Mouse (Mus musculus): Measurements from ENCODE around the gene Xlr5c. TPM values are rescaled to one million over a fixed set of nuclear protein-coding genes. Genes with fewer than 3 reads are reported as not detected.
"Not testable (repeated sequence)": the region's sequence is repeated elsewhere in the genome, so short reads cannot be mapped to it uniquely, and the experiment has no call there.

Gene Xlr5c
- polyA plus RNA-seq, 1 experiment from 2014 or later = not detected

DNA sequence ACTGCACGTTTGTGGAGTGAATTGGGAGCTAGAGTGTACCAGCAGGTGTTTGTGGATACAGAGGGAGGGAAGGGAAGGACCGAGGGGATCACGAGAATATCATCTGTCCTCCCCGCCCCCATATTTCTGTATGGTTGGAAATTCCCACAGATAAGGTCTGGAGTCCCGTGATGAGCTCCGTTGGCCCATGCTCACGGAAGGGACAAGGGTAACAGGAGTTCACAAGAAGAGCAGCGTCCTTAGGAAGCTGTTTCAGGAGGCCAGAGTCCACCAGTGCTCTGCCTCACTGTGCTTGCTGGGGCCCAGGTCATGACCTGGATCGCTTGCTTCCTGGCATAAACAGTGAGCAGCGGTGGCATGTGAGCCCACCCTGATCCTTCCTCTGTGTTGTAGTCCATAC lies 3.0 kb upstream of the Xlr5c start:
- not testable (repeated sequence) for H3K27ac ChIP-seq (ENCODE audit: low read length); H3K4me2 ChIP-seq (ENCODE audit: low read depth, low read length); H3K9me3 ChIP-seq (replicated peaks; ENCODE audit: control insufficient read depth, low read length); H3K27me3 ChIP-seq (ENCODE audit: control insufficient read depth, insufficient read depth, low read length); ATAC-seq (replicated peaks; ENCODE audit: extremely low read depth, insufficient read depth, low FRiP score); H3K4me3 ChIP-seq (ENCODE audit: low read length); H3K4me1 ChIP-seq (ENCODE audit: control insufficient read depth, insufficient read depth, low read length); H3K36me3 ChIP-seq (ENCODE audit: control insufficient read depth, insufficient read depth); H3K9ac ChIP-seq (ENCODE audit: low read length)
- WGBS = 45% methylated on average over 6 of the region's 10 CpGs

DNA sequence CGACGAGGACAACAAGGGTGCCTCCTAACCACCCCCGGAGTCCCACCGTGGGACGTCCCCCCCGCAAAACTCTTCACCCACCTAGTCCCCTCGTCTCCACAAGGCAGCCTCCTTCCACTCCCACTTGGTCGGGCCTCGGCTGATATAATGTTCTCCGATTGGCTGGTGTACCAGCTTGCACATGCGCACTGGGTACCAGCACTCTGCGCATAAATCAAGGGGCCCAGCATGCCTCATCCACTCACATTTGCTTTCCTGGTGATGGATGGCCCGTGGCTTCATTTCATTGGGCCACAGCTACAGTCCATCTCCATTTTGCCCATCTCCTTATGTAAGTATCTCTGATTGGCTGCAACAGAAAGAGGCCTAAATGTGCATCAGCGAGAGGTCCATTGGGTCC lies 27.5 kb downstream of the Xlr5c start, which contains the start of gene Xlr3c:
Xlr3c (minus strand) TSS at position 121 of the 400 bp plus-strand sequence.
- H3K36me3 ChIP-seq (ENCODE audit: control insufficient read depth, insufficient read depth); H3K4me1 ChIP-seq (ENCODE audit: control insufficient read depth, insufficient read depth, low read length); ATAC-seq (replicated peaks; ENCODE audit: extremely low read depth, insufficient read depth, low FRiP score); H3K9me3 ChIP-seq (replicated peaks; ENCODE audit: control insufficient read depth, low read length); H3K27ac ChIP-seq (ENCODE audit: low read length); H3K4me3 ChIP-seq (ENCODE audit: low read length); H3K9ac ChIP-seq (ENCODE audit: low read length); H3K4me2 ChIP-seq (ENCODE audit: low read depth, low read length); H3K27me3 ChIP-seq (ENCODE audit: control insufficient read depth, insufficient read depth, low read length): not testable (repeated sequence)
- 81% methylated on average over 14 of the region's 14 CpGs for WGBS

DNA sequence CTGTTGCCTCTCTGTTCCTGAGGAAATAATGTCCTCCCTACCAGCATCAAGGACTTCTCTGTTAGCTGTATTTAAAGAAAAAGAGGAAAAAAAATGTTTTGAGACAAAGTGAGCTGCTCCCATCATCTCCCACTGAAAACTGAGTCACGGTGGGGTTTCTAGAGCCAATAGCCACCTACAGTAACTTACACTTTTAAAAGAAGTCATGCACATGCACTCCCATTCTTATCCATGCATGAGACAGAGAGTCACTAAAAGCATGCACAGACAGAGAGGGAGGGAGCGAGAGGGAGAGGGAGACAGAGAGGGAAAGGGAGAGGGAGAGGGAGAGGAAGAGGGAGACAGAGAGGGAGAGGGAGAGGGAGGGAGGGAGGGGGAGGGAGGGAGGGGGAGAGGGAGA lies 30.3 kb downstream of the Xlr5c start:
- H3K4me3 ChIP-seq (ENCODE audit: low read length); H3K27ac ChIP-seq (ENCODE audit: low read length); H3K4me2 ChIP-seq (ENCODE audit: low read depth, low read length); H3K27me3 ChIP-seq (ENCODE audit: control insufficient read depth, insufficient read depth, low read length); ATAC-seq (replicated peaks; ENCODE audit: extremely low read depth, insufficient read depth, low FRiP score); H3K9me3 ChIP-seq (replicated peaks; ENCODE audit: control insufficient read depth, low read length); H3K4me1 ChIP-seq (ENCODE audit: control insufficient read depth, insufficient read depth, low read length); H3K36me3 ChIP-seq (ENCODE audit: control insufficient read depth, insufficient read depth); H3K9ac ChIP-seq (ENCODE audit: low read length): not testable (repeated sequence)
- 87% methylated on average over 1 of the region's 2 CpGs for WGBS

DNA sequence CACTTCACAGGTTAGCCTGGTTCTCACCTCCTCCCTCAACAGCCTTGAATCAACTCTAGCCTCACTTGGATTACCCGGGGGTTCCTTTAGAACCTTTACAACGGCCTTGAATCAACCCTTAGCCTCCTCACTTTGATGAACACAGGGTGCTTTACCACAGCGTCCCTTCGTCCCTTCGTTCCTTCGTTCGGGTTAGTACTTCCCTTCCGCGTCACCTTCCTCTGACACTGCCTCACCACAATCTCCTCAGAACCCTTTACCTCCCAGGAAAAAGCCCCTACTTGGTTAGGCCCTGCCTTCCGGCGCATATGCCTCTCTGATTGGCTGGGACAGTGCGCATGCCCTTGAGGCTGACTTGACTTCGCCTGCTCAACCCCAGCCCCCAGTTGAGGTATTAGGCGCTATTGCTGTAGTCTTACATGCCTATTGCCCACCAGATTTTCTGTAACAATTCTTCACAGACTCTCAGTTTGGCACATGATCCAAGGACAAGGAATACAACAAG lies 49.9 kb downstream of the Xlr5c start, which contains the start of gene Xlr4c:
Xlr4c (minus strand) TSS at position 310 of the 505 bp plus-strand sequence.
- WGBS = 73% methylated on average over 14 of the region's 14 CpGs
- not testable (repeated sequence) for H3K4me3 ChIP-seq (ENCODE audit: low read length); H3K27ac ChIP-seq (ENCODE audit: low read length); H3K27me3 ChIP-seq (ENCODE audit: control insufficient read depth, insufficient read depth, low read length); H3K9ac ChIP-seq (ENCODE audit: low read length); H3K4me2 ChIP-seq (ENCODE audit: low read depth, low read length); H3K4me1 ChIP-seq (ENCODE audit: control insufficient read depth, insufficient read depth, low read length); H3K36me3 ChIP-seq (ENCODE audit: control insufficient read depth, insufficient read depth); H3K9me3 ChIP-seq (replicated peaks; ENCODE audit: control insufficient read depth, low read length); ATAC-seq (replicated peaks; ENCODE audit: extremely low read depth, insufficient read depth, low FRiP score)

Other genes starting within 250 kb of the Xlr5c start
- not detected in 2 replicates for gene Pnma3, start 228.2 kb downstream of the Xlr5c start, polyA plus RNA-seq (2015; fragmentation: Nextera tagmentation; extraction: Ambion mirVana)
- 2.6 and 4.3 TPM in 2 replicates for gene Xlr4a, start 210.5 kb downstream of the Xlr5c start, polyA plus RNA-seq (2015; fragmentation: Nextera tagmentation; extraction: Ambion mirVana)
- 1.0 and 1.8 TPM in 2 replicates for gene Xlr3a, start 195.9 kb downstream of the Xlr5c start, polyA plus RNA-seq (2015; fragmentation: Nextera tagmentation; extraction: Ambion mirVana)
- 0.05 and 0.11 TPM in 2 replicates for gene Gm14685, start 175.9 kb downstream of the Xlr5c start, polyA plus RNA-seq (2015; fragmentation: Nextera tagmentation; extraction: Ambion mirVana)
- gene Xlr5b, start 144.2 kb downstream of the Xlr5c start, polyA plus RNA-seq (2015; fragmentation: Nextera tagmentation; extraction: Ambion mirVana) = not detected in 2 replicates
- gene DXBay18, start 143.5 kb downstream of the Xlr5c start, polyA plus RNA-seq (2015; fragmentation: Nextera tagmentation; extraction: Ambion mirVana) = not detected in 2 replicates
- not detected in 2 replicates for gene Spin2d, start 116.0 kb downstream of the Xlr5c start, polyA plus RNA-seq (2015; fragmentation: Nextera tagmentation; extraction: Ambion mirVana)
- 6.3 and 6.5 TPM in 2 replicates for gene Xlr3b, start 100.8 kb downstream of the Xlr5c start, polyA plus RNA-seq (2015; fragmentation: Nextera tagmentation; extraction: Ambion mirVana)
- gene Xlr4b, start 78.6 kb downstream of the Xlr5c start, polyA plus RNA-seq (2015; fragmentation: Nextera tagmentation; extraction: Ambion mirVana) = 2.4 and 4.1 TPM in 2 replicates
- gene F8a, start 64.7 kb downstream of the Xlr5c start, polyA plus RNA-seq (2015; fragmentation: Nextera tagmentation; extraction: Ambion mirVana) = 11.8 and 11.9 TPM in 2 replicates
- 0.39 and 1.8 TPM in 2 replicates for gene Xlr4c, start 49.8 kb downstream of the Xlr5c start, polyA plus RNA-seq (2015; fragmentation: Nextera tagmentation; extraction: Ambion mirVana)
- gene Xlr3c, start 27.6 kb downstream of the Xlr5c start, polyA plus RNA-seq (2015; fragmentation: Nextera tagmentation; extraction: Ambion mirVana) = not detected in 2 replicates
- not detected in 2 replicates for gene Xlr5a, start within 50 bp of the Xlr5c start, polyA plus RNA-seq (2015; fragmentation: Nextera tagmentation; extraction: Ambion mirVana)
- not detected in 2 replicates for gene Gm45015, start 43.9 kb upstream of the Xlr5c start, polyA plus RNA-seq (2015; fragmentation: Nextera tagmentation; extraction: Ambion mirVana)
- gene Zfp275, start 49.6 kb upstream of the Xlr5c start, polyA plus RNA-seq (2015; fragmentation: Nextera tagmentation; extraction: Ambion mirVana) = 8.4 and 10.0 TPM in 2 replicates
- not detected in 2 replicates for gene Gm18336, start 105.8 kb upstream of the Xlr5c start, polyA plus RNA-seq (2015; fragmentation: Nextera tagmentation; extraction: Ambion mirVana)
- not detected in 2 replicates for gene Zfp92, start 118.1 kb upstream of the Xlr5c start, polyA plus RNA-seq (2015; fragmentation: Nextera tagmentation; extraction: Ambion mirVana)
- gene Trex2, start 142.4 kb upstream of the Xlr5c start, polyA plus RNA-seq (2015; fragmentation: Nextera tagmentation; extraction: Ambion mirVana) = not detected in 2 replicates
- gene Haus7, start 166.1 kb upstream of the Xlr5c start, polyA plus RNA-seq (2015; fragmentation: Nextera tagmentation; extraction: Ambion mirVana) = 40.2 and 42.3 TPM in 2 replicates
- 98.9 and 99.9 TPM in 2 replicates for gene Bgn, start 190.6 kb upstream of the Xlr5c start, polyA plus RNA-seq (2015; fragmentation: Nextera tagmentation; extraction: Ambion mirVana)
- gene Atp2b3, start 210.1 kb upstream of the Xlr5c start, polyA plus RNA-seq (2015; fragmentation: Nextera tagmentation; extraction: Ambion mirVana) = 0.14 and 0.22 TPM in 2 replicates

Measured in heart, embryonic 16.5 days (tissue).